Mouse (Mus musculus): ENCODE data around the gene Slc6a15. TPM values are rescaled to one million over a fixed set of nuclear protein-coding genes. Genes with fewer than 3 reads are reported as not detected.

Slc6a15 gene
- under 1 TPM; 0.31 to 0.38 TPM for total RNA-seq (2021)

DNA sequence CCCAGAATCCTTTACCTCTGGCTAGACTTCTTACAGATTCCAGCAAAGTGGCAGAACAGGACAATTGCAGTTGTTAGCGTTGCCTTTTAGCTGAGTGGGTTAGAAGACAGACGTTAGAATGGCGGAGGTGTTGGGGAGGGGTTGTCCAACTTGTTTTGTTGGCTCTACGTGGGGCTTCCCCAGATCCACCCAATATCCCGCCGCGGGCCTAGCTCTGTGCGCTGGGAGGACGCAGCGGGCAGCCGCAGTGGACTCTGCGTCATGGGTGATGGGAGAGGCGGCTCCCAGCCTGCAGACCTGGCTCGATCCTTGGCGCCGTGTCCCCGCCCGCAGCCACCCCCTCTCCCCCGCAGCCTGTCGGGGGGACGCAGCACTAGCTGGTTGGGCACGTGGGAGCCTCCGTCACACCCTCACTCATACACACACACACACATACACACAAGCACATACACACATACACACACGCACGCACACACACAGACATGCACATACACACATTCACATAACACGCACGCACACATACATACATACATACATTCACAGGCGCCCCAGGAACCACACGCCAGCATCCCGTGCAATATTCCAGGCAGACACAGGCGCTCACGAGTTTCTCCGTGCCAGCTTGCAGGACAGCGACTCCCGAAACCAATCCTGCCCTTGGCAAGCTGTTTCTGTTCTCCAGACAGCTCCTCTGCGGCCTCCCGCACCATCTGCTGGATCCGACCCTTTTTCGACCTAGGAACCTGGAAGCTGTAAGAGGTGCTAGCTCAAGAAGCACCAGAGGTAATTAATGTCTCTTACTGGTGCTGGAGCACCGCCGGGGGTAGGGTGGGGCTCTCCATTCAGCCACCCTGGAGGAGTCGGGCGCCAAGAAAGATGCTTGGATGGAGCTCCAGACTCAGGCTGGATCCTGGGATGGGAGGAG is at the start of gene Slc6a15:
TSS of gene Slc6a15 (plus strand) at position 413 of the 925 bp plus-strand sequence.
- no peak for DNase-seq
- intact Hi-C loops (cut with DNase I) = no loop called here

DNA sequence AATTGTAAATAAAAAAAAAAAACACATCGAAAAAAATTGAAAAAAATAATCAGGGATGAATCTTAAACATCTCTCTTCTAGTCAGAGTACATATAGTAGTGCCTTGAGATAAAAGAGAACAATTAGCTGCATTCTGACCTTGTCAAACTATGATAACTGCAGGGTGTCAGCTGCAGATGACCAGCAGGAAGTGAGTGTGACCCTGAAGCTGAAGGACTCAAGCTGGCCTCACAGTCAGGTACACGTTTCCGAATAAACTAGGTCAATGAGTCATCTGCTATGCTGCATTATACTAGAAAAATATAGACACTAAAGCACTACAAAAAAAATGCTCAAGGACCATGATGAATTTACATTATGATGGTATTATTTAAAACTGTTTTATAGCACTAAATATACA is 45.6 kb upstream of the Slc6a15 start:
- intact Hi-C loops (cut with DNase I) = no loop called here

DNA sequence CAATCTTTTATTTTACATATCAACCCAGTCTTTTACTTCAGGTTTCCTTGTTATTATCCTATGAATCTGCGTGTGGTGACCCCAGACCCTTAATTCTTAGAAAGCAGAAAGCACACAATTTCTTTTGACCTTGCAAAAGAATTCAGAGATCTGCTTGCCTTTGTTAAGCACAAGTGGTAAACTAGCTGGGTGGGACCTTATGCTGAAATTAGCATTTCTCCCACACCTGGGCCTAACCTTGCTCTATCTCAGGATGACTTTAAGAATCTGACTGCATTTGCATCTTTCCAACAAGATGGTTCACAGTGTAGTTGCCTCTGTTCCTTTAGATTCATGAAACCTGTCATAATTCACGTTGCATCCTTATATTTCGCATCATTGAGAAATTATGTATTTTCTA is 44.2 kb upstream of the Slc6a15 start:
- no peak for DNase-seq
- intact Hi-C loops (cut with DNase I) = no loop called here

More for the DNA sequence above, 45.6 kb upstream of the Slc6a15 start:
- DNase-seq = no peak

DNA sequence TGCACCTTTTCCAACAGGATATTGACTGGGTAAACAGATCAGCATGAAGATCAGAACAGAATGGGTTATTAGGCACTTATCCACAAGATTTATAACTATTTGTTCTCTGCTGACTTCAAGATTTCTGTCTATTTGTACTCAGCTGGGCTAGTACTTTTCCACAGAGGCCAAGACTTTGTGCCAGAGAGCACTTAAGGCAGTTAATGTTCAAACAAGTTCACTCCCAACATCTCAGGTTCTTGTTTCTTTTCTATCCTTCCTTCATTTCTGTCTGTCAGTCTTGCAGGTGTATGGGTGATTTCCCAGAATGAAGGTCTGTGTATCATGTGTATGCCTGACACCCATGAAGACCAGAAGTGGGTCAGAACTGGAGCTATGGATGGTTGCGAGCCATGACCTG is 33.3 kb upstream of the Slc6a15 start:
- intact Hi-C loops (cut with DNase I) = no loop called here
- no peak for DNase-seq

DNA sequence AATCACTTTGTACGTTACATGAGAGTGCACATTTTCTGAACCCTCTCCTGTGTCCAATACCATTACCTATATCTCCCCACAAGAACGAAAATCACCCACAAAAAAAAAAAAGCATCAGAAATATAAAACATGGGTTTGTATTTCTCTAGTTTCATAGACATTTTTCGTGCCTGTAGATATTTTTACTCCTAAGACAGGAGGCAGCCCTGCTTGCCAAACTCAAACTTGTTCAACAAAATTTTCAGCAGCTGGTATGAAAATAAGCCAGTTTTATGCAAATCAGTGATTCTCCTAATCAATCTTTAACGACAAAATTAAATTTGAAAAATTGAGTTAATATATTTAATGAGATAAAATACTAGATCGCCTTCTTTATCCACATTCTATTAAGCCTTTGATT is 27.7 kb upstream of the Slc6a15 start:
- intact Hi-C loops (cut with DNase I) = no loop called here
- DNase-seq = no peak

DNA sequence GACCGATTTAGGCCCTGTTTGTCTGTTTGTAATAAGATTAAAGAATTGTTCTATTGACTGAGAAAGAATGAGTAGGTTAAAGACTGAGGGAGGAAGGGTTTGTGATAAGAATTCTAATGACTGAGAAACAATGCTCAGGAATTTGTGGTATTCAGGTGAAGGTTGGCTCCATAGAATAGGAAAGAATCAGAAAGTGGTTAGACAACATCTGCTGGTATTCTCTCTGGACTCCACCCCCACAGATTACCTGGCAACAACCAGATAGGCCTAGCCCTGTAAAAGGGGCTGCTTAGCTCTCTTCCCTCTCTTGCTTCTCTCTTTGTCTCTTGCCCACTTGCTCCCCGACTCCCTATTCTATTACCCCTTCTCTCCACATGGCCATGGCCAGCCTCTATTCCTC is 20.8 kb upstream of the Slc6a15 start:
- no peak for DNase-seq
- intact Hi-C loops (cut with DNase I) = no loop called here

DNA sequence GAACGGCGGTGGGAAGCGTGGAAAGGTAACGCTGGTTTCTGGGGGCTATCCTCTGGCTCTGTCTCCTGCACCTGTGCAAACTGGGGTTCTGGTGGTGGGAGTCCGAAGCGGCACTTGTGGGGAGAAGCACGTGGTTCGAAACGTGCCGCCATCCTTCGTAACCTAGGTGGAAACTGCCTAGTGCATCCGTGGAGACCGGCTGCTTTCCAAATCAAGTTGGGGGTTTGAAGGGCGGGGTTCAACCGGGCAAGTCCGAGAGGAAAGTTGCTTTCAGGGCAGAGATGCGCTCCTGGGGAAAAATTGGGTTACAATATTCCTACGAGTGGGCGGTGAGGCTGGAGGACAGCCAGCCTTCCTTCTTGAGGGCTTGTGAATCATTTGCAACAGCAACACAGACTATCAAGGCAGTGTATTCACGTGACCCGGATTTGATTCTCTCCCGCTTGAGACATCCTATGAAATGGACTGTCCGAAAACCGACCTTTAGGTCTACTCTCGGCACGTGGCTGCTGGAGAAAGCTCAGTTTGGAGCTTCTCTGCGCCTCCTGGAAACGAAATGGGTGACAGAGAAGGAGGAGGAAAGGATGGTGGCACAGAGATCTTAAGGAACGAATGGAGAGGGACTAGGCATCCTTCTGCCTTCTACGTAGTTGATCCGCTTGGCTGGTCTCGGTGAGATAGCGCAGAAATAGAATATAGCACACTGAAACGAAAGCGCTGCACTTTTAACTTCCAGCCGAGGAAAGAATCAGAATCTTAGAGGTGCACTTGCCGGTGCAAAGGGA is 905 bp downstream of the Slc6a15 start:
- DNase-seq = no peak
- intact Hi-C loops (cut with DNase I) = no loop called here

DNA sequence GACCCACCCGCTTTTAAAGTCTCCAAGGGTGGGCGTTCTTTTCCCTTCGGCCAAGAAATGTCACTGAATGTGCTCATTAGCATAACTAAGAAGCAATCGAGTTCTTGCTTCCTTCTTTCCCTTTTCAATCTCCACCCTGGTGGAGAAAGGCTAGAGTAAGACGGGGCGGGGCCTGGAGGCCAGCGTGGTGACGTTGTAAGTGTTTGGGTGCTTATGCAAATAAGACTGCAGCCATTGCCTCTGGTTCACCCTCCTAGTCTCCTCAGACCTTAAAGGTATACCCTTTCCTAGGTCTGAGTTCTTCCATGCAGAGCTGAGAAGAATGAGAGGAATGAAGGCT is 1.5 kb downstream of the Slc6a15 start:
- intact Hi-C loops (cut with DNase I) = no loop called here
- no peak for DNase-seq

DNA sequence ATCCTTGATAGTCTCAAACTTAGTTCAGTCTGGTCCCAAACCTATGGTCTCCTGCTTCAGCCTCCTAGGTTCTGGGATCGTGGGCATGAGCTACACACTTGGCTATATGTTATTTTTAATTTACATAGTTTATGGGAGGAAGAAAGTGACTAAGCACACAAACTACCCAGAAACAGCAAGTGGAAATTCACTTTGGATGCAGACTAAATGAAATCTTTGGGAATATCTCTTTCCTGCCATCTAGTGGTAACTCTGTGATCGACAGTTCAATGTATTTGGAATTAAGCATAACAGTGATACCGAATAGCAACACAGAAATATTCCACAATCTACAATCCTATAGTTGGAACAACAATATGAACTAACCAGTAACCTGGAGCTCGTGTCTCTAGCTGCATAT is 34.6 kb downstream of the Slc6a15 start:
- intact Hi-C loops (cut with DNase I) = no loop called here
- no peak for DNase-seq

DNA sequence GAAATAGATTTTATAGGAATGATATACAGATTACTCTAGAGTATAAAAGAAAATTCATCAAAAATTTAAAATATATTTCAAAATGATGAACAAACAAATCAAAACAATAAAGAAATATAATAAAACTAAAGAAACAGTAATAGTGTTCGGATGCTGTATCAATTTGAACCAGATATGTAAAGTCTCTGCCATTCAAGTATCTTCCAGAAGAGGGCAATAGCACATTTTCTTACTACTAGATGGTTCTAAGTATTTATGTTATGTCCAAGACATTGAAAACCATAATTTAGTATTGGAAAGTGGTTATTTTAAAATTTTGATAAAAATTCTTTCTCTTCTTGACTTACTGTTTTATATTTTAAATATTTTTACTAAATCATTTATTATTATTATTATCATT is 60.1 kb downstream of the Slc6a15 start:
- no peak for DNase-seq
- intact Hi-C loops (cut with DNase I) = no loop called here

DNA sequence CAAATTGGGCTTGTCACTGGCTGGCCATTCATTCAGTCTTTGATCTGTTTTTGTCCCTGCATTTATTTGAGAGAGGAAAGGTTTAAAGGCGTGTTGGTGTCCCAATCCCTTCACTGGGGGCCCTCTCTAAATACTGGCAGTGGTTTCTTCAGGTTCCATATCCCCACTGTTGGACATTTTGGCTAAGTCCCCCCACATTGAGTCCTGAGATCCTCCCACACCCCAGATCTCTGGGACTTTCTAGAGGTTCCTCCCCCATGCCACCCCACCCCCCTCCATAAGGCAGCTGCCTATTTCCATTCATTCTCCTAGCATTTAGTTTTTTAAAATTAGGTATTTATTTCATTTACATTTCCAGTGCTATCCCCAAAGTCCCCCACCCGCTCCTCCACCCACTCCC is 75.0 kb downstream of the Slc6a15 start:
- no peak for DNase-seq
- intact Hi-C loops (cut with DNase I) = no loop called here

DNA sequence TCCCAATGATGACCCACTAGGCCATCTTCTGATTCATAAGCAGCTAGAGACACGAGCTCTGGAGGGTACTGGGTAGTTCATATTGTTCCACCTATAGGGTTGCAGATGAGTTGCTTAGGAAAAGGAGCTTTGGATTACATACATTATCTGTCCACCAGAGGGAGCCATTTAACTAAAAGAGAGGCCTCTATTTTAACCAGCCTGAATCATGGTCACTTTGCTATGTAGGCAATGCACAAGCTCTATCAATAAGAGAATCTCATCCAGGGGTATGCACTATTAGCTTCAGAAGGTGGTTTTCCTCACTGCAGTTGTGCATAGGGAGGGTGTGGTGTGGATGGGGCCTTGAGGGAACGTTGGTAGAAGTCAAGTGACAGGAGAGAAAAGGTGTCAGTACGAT is 75.5 kb downstream of the Slc6a15 start:
- DNase-seq = no peak
- intact Hi-C loops (cut with DNase I) = no loop called here

DNA sequence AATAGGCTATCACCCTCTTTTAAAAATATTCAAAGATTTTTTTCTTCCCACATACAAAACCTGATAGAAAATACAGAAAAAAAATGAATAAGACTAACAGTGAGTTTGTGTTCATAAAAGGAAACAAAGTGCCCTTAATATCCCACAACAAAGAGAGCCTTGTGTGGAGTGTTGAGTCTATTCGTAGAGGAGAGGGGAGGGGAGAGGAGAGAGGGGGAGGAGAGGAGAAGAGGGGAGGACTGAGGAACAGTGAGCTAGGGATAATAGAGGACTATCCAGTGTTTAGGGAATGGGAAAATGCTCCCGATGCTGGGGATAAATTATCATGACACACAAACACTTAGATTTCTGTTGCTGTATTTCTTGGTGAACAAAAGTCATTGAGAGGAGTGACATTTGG is 80.8 kb downstream of the Slc6a15 start:
- no peak for DNase-seq
- intact Hi-C loops (cut with DNase I) = no loop called here

DNA sequence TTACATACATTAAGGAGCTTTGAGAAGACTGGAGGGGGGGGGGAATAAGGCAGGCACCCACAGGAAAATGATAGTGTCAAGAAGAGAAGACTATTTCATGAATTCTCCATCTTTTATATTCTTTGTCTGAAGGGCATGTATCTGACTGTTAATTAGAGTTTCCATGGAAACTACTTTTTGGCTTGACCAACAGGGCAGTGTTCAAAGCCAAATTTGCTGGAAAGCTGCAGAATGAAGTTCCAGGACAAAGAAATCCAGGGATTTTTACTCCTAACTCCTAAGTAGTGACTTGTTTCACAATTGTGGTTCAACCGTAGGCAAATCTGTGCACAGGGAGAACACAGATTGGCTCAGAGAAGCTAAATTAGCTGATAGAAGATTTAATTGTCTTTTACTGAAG is 90.3 kb downstream of the Slc6a15 start:
- DNase-seq = no peak
- intact Hi-C loops (cut with DNase I) = no loop called here

Other genes starting within 250 kb of the Slc6a15 start
- not detected for gene Lrriq1, start 131.5 kb upstream of the Slc6a15 start, total RNA-seq (2021)